Mouse (Mus musculus): ENCODE measurements around the gene Gpc5. TPM values are rescaled to one million over a fixed set of nuclear protein-coding genes. Genes with fewer than 3 reads are reported as not detected.

Gpc5 gene
- polyA plus RNA-seq, 1 experiment: not detected

DNA sequence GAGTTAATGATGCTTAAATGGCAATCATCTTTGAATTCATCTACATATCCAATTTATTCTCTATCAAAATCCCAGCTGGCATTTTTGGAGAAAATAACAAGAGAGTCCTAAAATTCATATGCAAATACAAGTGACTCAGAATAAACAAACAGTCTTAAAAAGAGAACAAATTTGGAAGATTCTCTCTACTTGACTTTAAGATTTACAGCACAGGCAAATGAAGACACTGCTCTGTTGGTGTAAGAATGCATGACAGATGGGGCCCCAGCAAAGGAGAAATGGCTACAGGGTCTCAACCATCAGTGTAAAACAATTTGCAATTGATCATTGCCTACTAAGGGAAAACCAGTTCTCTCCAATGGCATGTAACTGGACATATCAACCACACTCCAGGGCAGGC lies 1451.7 kb downstream of the Gpc5 start:
- no peaks in the 10 kb centered on the region for H3K4me1 ChIP-seq (ENCODE audit: control insufficient read depth, insufficient read depth, insufficient read length, low read length)
- no peak overlapping the region for H3K4me3 ChIP-seq (ENCODE audit: low read depth, low read length)
- H3K27me3 ChIP-seq (ENCODE audit: control insufficient read depth, insufficient read depth, low read length): no peaks in the 10 kb centered on the region
- H3K27ac ChIP-seq (ENCODE audit: insufficient read depth, low read depth, low read length): no peak overlapping the region
- no peaks in the 10 kb centered on the region for H3K36me3 ChIP-seq (ENCODE audit: control insufficient read depth, insufficient read depth, low read length)
- TF ChIP-seq POLR2A (IDR thresholded peaks at IDR 0.05; ENCODE audit: low read depth, low read length) (no peak), CTCF (IDR thresholded peaks at IDR 0.05; ENCODE audit: extremely low read depth, insufficient read length, insufficient replicate concordance, low read depth, low read length) (no peak)

DNA sequence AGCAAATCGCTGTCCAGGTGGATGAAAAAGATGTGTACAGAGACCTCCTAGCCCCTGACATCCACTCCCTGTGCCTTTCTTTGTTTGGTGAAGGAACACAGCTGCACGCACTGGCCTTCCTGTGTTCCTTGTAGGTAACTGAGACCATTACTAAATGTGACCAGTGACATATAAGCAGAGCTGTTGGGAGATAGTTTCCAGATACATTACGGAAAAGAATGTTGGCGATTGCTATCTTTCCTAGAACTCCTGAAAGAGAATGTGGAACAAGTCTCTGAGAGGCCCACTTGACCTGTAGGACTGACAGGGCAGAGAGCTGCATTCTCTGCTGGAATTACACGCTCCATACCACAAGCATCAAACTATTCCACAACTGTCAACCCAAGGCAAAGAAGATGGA lies 1459.4 kb downstream of the Gpc5 start:
- Histone ChIP-seq H3K27ac (ENCODE audit: insufficient read depth, low read depth, low read length) (no peak overlapping the region), H3K36me3 (ENCODE audit: control insufficient read depth, insufficient read depth, low read length) (no peaks in the 10 kb centered on the region), H3K4me3 (ENCODE audit: low read depth, low read length) (no peak overlapping the region), H3K27me3 (ENCODE audit: control insufficient read depth, insufficient read depth, low read length) (no peaks in the 10 kb centered on the region), H3K4me1 (ENCODE audit: control insufficient read depth, insufficient read depth, insufficient read length, low read length) (no peaks in the 10 kb centered on the region)
- TF ChIP-seq CTCF (IDR thresholded peaks at IDR 0.05; ENCODE audit: extremely low read depth, insufficient read length, insufficient replicate concordance, low read depth, low read length): no peak
- TF ChIP-seq POLR2A (IDR thresholded peaks at IDR 0.05; ENCODE audit: low read depth, low read length): no peak
- 56% methylated on average over 5 of the region's 5 CpGs for WGBS

DNA sequence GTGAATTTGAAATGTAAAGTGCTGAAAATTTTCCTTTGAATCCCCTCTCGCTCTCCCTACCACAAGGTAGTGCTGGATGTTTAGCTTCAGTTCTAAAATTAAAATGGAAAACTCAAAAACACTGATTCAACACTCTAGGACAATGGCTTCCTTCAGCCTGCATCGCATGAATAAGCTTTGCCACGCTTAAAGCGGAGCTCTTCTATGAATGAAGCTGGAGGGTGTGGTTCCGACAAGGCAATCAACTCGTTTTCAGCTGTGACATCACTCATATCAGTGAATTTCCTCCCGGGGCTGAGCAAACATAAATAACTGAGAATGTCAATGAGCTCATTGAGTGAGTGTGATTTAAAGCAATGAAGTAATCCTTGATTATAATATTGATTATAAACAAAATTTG lies 1461.3 kb downstream of the Gpc5 start:
- Histone ChIP-seq H3K36me3 (ENCODE audit: control insufficient read depth, insufficient read depth, low read length) (no peaks in the 10 kb centered on the region), H3K4me3 (ENCODE audit: low read depth, low read length) (no peak overlapping the region), H3K27me3 (ENCODE audit: control insufficient read depth, insufficient read depth, low read length) (no peaks in the 10 kb centered on the region), H3K4me1 (ENCODE audit: control insufficient read depth, insufficient read depth, insufficient read length, low read length) (no peaks in the 10 kb centered on the region), H3K27ac (ENCODE audit: insufficient read depth, low read depth, low read length) (no peak overlapping the region)
- 37% methylated on average over 7 of the region's 7 CpGs for whole genome bisulfite sequencing
- no peak for TF ChIP-seq POLR2A (IDR thresholded peaks at IDR 0.05; ENCODE audit: low read depth, low read length)
- TF ChIP-seq CTCF (IDR thresholded peaks at IDR 0.05; ENCODE audit: extremely low read depth, insufficient read length, insufficient replicate concordance, low read depth, low read length): no peak

DNA sequence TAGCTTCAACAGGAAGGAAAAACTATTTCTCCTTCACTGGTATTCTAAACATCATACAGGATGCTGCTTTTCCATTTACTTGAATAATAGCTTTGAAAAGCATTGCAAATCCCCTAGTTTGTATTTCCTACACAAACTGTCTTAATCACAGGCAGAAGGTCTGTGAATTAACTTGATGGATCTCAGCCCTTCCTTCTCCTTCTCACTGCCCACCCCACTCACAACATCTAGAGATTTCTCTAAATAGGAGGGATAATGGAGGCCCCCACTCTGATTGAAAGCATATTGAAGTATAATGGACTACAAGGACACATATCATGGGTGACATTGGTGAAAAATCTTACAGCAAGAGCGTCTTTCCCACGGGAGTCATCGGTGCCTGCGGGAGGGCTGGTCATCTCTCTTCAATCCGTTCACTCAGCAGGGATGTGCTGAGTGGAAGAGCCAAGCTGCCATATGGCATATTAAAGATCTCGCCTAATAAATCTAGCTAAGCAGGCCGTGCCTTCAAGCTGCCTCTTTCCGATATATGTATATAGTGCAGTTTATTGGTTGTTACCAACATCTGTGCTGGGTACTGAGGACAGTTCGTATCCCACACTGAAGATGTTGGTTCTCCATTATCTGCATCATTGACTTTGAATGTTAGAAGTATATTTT lies 1466.3 kb downstream of the Gpc5 start:
- no peak overlapping the region for H3K4me3 ChIP-seq (ENCODE audit: low read depth, low read length)
- H3K36me3 ChIP-seq (ENCODE audit: control insufficient read depth, insufficient read depth, low read length): no peaks in the 10 kb centered on the region
- no peak overlapping the region for H3K27ac ChIP-seq (ENCODE audit: insufficient read depth, low read depth, low read length)
- TF ChIP-seq CTCF (IDR thresholded peaks at IDR 0.05; ENCODE audit: extremely low read depth, insufficient read length, insufficient replicate concordance, low read depth, low read length) (no peak), POLR2A (IDR thresholded peaks at IDR 0.05; ENCODE audit: low read depth, low read length) (no peak)
- H3K4me1 ChIP-seq (ENCODE audit: control insufficient read depth, insufficient read depth, insufficient read length, low read length): no peaks in the 10 kb centered on the region
- no peaks in the 10 kb centered on the region for H3K27me3 ChIP-seq (ENCODE audit: control insufficient read depth, insufficient read depth, low read length)
- WGBS: 79% methylated on average over 9 of the region's 9 CpGs

DNA sequence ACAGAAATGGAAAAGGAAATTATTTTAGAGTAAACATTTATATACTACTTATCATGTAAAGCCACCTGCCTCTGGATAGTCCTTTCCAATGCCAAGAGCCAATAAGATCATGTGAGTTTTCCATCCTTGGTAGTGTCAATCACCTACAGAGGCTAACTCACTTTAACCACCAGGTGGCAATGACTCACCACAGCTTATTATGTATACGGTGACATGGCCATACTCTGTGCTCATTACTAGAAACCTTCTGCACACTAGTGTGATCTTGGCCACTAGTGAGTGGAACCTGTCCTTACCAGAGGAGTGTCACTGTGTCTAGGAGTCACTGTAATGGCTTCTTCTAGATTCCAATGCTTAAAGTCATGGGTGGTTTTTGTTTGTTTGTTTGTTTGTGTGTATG lies 1468.0 kb downstream of the Gpc5 start:
- 24% methylated on average over 1 of the region's 1 CpGs for WGBS
- Histone ChIP-seq H3K4me3 (ENCODE audit: low read depth, low read length) (no peak overlapping the region), H3K36me3 (ENCODE audit: control insufficient read depth, insufficient read depth, low read length) (no peaks in the 10 kb centered on the region), H3K27ac (ENCODE audit: insufficient read depth, low read depth, low read length) (no peak overlapping the region), H3K4me1 (ENCODE audit: control insufficient read depth, insufficient read depth, insufficient read length, low read length) (no peaks in the 10 kb centered on the region), H3K27me3 (ENCODE audit: control insufficient read depth, insufficient read depth, low read length) (no peaks in the 10 kb centered on the region)
- TF ChIP-seq CTCF (IDR thresholded peaks at IDR 0.05; ENCODE audit: extremely low read depth, insufficient read length, insufficient replicate concordance, low read depth, low read length): no peak
- no peak for TF ChIP-seq POLR2A (IDR thresholded peaks at IDR 0.05; ENCODE audit: low read depth, low read length)
